Mouse (Mus musculus): ENCODE data around the gene Mtm1. TPM values are rescaled to one million over a fixed set of nuclear protein-coding genes. Genes with fewer than 3 reads are reported as not detected.

The Mtm1 gene
- polyA plus RNA-seq, 1 experiment from 2014 or later, result 14.5 TPM

DNA sequence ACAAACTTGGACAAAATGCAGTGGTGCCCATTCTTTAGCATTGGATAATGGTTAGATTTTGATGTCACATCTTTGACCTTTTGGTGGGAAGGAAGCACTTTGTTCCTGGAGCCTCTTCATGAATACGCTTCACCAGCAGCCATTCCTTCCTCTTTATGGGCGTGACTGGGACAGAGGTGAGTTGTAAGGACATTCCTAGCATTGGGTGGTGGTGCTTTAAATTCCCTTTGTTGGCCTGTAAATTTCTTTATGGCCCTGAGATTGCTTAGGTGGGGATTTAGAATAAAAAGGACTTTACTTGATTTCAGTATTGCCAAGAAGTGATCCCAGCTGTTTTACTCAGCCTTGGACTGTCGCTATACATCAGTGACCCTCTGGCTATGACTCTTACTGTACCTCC, 8.3 kb downstream of the Mtm1 start:
- DNase-seq (ENCODE audit: low read depth, low spot score) (no peak), ATAC-seq (no peak)
- no peak for TF ChIP-seq CTCF (IDR thresholded peaks at IDR 0.05)
- ChIA-PET CTCF (no interaction called here), POLR2A (no interaction called here)
- peaks cover 17% of the 10 kb centered on the region for H3K27me3 ChIP-seq
- in situ Hi-C loops (cut with MboI; ENCODE audit: low pct_unique_long_range_greater_than_20kb), result no loop called here

DNA sequence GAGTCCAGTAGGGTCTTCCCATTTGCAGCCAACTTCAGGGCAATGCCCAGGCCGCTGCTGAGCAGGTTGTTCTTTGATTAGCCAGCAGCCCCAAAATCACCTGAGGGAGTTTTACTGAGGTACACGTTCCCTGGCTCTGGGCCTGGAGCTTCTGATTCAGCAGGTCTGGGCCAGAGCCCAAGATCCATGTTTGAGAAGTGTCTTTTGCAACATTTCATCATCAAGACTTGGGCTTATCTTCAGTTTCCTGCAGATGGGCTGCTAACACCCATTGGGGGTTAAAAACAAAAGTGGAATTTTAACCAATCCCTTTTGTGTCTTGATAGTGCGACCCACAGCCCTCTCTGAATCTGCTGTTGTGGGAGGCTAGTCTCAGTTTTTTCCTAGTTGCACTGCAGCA, 10.3 kb downstream of the Mtm1 start:
- in situ Hi-C loops (cut with MboI; ENCODE audit: low pct_unique_long_range_greater_than_20kb), result no loop called here
- ChIA-PET CTCF (no interaction called here), POLR2A (no interaction called here)
- TF ChIP-seq CTCF (IDR thresholded peaks at IDR 0.05), result no peak
- peaks cover 12% of the 10 kb centered on the region for H3K27me3 ChIP-seq
- DNase-seq (ENCODE audit: low read depth, low spot score), result no peak
- ATAC-seq, result no peak

DNA sequence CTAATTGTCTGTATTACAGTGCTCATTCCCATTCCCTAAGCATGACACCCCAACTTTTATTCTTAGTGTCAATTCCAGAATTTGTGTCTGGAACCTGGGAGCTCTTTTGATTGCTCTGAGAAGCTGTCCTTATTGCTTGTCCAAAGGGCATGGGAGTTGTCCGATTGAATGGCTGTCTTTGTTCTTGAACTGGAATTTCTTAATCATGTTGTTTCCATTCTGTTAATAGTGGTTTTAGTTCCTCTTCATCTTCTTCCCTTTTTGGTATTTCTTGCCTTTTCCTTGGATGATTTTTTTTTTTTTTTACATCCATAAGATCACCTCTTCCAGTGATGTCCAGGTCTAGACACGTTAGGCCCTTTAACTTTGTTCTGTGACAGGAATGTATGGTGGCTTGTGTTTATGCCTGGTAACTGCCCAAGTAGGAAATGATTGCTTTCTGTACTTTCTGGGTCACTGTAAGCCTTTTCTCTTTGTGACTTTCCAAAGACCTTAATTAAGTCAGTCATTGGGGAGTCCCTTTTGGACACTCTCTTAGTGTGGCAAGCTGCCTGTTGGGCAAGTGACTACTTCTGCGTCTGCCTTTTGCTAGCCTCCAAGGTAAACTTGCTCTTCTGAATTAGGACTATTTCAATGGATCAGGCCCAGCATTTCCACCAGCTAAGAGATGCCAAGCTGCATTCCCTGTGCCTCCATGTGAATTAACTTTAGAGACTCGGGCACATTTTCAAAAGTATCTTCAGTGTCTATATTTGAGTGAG, 12.3 kb downstream of the Mtm1 start:
- no peak for DNase-seq (ENCODE audit: low read depth, low spot score)
- H3K27me3 ChIP-seq, result peaks cover 6% of the 10 kb centered on the region
- ChIA-PET CTCF (no interaction called here), POLR2A (no interaction called here)
- in situ Hi-C loops (cut with MboI; ENCODE audit: low pct_unique_long_range_greater_than_20kb), result no loop called here
- ATAC-seq, result no peak
- no peak for TF ChIP-seq CTCF (IDR thresholded peaks at IDR 0.05)

DNA sequence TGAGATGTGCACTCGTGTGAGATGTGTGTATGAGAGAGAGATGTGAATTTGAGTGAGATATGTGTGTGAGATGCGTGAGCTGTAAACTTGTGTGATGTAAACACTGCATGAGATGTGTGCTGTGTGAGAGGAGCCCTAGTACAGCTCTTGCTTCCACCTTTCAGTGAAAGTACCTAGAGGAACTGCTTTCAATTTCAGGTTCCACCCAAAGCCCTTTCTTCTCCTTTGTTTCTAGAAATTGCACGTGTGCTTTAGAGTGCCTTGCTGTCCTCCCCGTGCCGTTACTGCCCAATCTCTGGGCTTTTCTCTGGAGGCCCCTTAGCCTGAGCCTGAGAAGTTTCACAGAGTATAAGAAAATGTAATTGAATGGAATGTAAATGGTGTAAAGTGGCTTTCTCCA, 16.3 kb downstream of the Mtm1 start:
- no peak for TF ChIP-seq CTCF (IDR thresholded peaks at IDR 0.05)
- H3K27me3 ChIP-seq, result peaks cover 20% of the 10 kb centered on the region
- ChIA-PET POLR2A (no interaction called here), CTCF (interaction anchor here (2.1 kb wide), 1 partner anchor 10 kb away, joined by 6 read pairs; no protein-coding TSS in a partner anchor)
- in situ Hi-C loops (cut with MboI; ENCODE audit: low pct_unique_long_range_greater_than_20kb), result no loop called here
- DNase-seq (ENCODE audit: low read depth, low spot score), result no peak
- ATAC-seq, result no peak

DNA sequence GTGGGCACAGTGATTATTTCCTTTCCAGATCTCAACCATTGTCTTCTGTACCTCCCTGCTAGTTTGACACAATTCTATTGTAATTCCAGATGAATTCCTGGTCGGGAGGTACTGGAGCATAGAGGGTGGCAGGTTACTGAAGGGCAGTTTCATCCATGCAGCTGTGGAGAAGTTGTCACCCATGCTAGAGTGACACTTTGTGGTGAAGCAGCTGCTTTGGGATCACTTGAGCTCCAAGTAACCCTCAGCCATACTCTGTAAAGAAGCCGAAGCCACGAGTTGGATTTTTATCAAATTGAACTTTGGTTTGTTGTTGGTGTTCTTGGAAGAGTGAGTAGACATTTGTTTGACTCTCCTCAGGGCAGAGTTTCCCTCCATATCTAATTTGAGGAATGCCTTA, 17.6 kb downstream of the Mtm1 start:
- ATAC-seq (no peak), DNase-seq (ENCODE audit: low read depth, low spot score) (no peak)
- no peak for TF ChIP-seq CTCF (IDR thresholded peaks at IDR 0.05)
- CTCF ChIA-PET, result interaction anchor here (0.9 to 2.1 kb wide), 2 partner anchors 9 to 346 kb away, joined by 3 to 6 read pairs; no protein-coding TSS in a partner anchor
- H3K27me3 ChIP-seq, result peaks cover 25% of the 10 kb centered on the region
- POLR2A ChIA-PET, result no interaction called here
- in situ Hi-C loops (cut with MboI; ENCODE audit: low pct_unique_long_range_greater_than_20kb), result no loop called here

DNA sequence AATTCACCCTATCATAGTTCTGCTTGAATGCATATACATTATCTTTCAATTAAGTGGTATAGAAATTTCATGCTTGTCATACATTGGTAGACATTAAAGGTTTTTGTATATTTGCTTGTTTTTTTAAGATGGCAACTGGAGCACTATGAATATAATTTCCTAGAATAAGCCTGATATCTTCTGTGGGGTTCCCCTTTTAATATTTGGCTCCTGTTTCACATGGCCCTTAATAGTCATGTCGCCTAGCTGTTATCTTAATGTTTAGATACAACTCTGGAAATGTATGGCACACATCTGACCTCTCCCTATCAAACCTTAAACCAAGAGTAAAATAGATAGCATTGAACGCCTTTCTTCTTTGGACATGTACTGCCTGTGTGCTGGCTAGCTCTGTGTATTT, 20.3 kb downstream of the Mtm1 start:
- DNase-seq (ENCODE audit: low read depth, low spot score) (no peak), ATAC-seq (no peak)
- ChIA-PET POLR2A (no interaction called here), CTCF (no interaction called here)
- H3K27me3 ChIP-seq, result peaks cover 19% of the 10 kb centered on the region
- TF ChIP-seq CTCF (IDR thresholded peaks at IDR 0.05), result no peak
- in situ Hi-C loops (cut with MboI; ENCODE audit: low pct_unique_long_range_greater_than_20kb), result no loop called here

DNA sequence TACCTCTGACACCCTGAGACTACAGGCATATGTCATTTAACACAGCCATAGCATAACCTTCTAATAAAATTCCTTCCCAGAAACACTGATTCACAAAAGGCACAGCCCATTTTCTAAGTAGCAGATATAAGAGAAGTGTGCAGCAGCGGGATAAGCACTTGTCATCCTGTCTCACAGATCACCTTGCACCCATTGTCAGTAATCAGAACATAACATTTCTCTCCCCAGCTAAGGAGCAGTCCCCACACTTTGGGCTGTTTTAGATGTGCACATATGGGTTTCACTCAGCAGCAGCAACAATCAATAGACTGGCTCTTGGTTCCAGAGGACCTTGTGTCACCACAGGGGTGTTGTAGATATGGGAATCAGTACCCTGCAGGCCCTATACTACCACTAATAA, 45.9 kb downstream of the Mtm1 start:
- ATAC-seq, result no peak
- POLR2A ChIA-PET, result interaction anchor here (1.0 kb wide), 1 partner anchor 8 kb away, joined by 3 read pairs; no protein-coding TSS in a partner anchor
- peaks cover 13% of the 10 kb centered on the region for H3K27me3 ChIP-seq
- CTCF ChIA-PET, result no interaction called here
- no peak for TF ChIP-seq CTCF (IDR thresholded peaks at IDR 0.05)
- no peak for DNase-seq (ENCODE audit: low read depth, low spot score)
- in situ Hi-C loops (cut with MboI; ENCODE audit: low pct_unique_long_range_greater_than_20kb), result no loop called here

DNA sequence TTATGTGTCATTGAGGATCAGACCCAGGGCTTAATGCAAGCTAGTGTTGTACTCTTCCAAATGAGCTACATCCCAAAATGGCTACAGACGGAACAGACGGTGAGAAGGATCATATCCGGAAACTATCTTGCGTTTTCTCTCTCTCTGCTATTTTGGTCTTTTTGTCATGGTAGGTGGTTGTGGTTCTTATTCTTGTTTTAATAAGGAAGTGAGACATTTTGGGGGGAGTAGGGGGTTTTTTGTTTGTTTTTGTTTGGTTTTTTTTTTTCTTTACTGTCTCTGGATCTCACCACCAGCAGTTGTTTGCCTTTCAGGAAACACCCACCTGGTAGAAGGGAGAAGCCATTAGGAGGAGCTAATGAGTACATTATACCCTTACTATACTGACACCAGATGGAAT, 50.3 kb downstream of the Mtm1 start:
- POLR2A ChIA-PET, result no interaction called here
- ATAC-seq (no peak), DNase-seq (ENCODE audit: low read depth, low spot score) (no peak)
- in situ Hi-C loops (cut with MboI; ENCODE audit: low pct_unique_long_range_greater_than_20kb), result no loop called here
- CTCF ChIA-PET, result no interaction called here
- no peaks in the 10 kb centered on the region for H3K27me3 ChIP-seq
- TF ChIP-seq CTCF (IDR thresholded peaks at IDR 0.05), result no peak

DNA sequence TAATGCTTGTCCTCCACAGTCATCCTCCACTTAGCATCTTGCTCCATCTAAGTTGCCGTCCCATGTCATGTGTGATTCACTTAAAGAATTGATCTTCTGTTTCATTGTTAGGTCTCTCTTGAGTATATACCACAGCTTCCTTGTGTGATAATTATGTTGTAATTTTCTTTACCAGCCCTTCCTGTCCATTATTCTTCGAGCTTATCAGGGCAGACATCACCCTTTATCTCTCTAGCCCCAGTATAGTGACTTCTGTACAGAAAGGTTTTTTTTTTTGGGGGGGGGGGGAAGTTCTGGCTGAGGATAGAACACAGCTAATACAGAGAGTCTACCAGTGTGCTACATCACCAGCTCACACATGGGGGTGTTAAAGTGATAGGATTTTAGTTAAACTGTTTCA, 53.7 kb downstream of the Mtm1 start:
- peaks cover 10% of the 10 kb centered on the region for H3K27me3 ChIP-seq
- ATAC-seq (no peak), DNase-seq (ENCODE audit: low read depth, low spot score) (no peak)
- POLR2A ChIA-PET, result interaction anchor here (0.9 kb wide), 1 partner anchor 9 kb away, joined by 3 read pairs; no protein-coding TSS in a partner anchor
- CTCF ChIA-PET, result interaction anchor here (1.2 kb wide), 1 partner anchor 9 kb away, joined by 3 read pairs; no protein-coding TSS in a partner anchor
- TF ChIP-seq CTCF (IDR thresholded peaks at IDR 0.05), result no peak
- in situ Hi-C loops (cut with MboI; ENCODE audit: low pct_unique_long_range_greater_than_20kb), result no loop called here

DNA sequence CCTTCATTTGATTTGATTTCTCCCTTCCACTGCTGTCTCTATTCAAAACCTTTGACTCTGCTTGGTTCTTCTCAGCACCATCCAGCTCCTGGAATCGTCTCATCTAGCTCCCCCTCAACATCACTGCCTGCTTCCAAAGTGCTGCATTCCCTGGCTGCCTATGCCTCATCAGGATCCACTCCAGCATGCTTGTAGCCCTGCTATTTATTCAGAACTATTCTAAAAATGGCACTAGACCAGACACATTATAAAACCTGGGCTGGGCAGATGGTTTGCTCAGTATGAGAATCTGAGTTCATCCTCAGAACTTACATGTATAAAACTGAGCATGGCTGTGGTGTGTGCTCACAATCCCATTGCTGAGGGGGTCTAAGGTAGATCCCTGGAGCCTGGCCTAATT, 58.4 kb downstream of the Mtm1 start:
- no peak for TF ChIP-seq CTCF (IDR thresholded peaks at IDR 0.05)
- in situ Hi-C loops (cut with MboI; ENCODE audit: low pct_unique_long_range_greater_than_20kb), result no loop called here
- DNase-seq (ENCODE audit: low read depth, low spot score), result no peak
- peak; percentile 47 for ATAC-seq
- POLR2A ChIA-PET, result no interaction called here
- H3K27me3 ChIP-seq, result peaks cover 16% of the 10 kb centered on the region
- CTCF ChIA-PET, result no interaction called here

DNA sequence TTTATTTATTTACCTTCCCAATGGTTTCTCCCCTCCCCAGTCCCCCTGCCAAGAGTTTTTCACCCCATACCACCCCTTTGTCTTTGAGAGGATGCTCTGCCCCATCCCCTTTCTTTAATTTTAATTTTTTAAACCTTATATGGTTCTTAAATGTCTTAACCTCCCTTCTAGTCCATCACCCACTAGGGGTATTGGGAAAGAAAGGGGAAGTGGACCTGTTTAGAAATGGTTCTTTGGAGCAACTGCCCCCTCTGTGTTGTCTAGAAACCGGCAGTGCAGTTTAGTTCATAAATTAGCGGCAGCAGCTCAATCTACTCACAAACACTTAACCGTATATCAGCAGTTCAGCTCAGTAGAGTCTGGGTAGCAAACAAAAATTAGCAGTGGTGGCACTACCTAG, 63.6 kb downstream of the Mtm1 start:
- ATAC-seq (no peak), DNase-seq (ENCODE audit: low read depth, low spot score) (no peak)
- peaks cover 8% of the 10 kb centered on the region for H3K27me3 ChIP-seq
- ChIA-PET POLR2A (no interaction called here), CTCF (interaction anchor here (1.1 kb wide), 1 partner anchor 13 kb away, joined by 3 read pairs; no protein-coding TSS in a partner anchor)
- TF ChIP-seq CTCF (IDR thresholded peaks at IDR 0.05), result no peak
- in situ Hi-C loops (cut with MboI; ENCODE audit: low pct_unique_long_range_greater_than_20kb), result loop anchor here (5.0 kb wide), 1 partner anchor 578 kb away; no protein-coding TSS in a partner anchor

DNA sequence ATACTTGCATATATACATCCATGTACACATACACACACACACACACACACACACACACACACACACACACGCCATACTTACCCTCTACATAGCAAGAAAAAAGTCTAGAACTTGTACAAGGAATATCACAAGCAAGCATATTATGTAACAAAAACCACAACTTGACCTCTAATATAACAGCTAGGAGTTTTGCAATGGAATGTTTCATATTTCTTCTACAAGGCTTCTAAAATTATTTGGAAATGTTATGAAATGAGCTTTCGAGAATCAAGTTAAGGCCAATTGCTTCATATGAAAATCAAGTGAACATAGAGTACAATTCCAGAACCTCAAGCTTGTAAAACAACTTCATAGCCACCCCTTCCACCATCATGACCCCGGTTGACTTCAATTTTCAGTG, 74.9 kb downstream of the Mtm1 start:
- no peak for ATAC-seq
- CTCF ChIA-PET, result no interaction called here
- TF ChIP-seq CTCF (IDR thresholded peaks at IDR 0.05), result no peak
- H3K27me3 ChIP-seq, result peaks cover 23% of the 10 kb centered on the region
- POLR2A ChIA-PET, result no interaction called here
- in situ Hi-C loops (cut with MboI; ENCODE audit: low pct_unique_long_range_greater_than_20kb), result no loop called here
- no peak for DNase-seq (ENCODE audit: low read depth, low spot score)
